8 mouse cellular contexts compared by ENCODE assay signal in the genomic region with DNA sequence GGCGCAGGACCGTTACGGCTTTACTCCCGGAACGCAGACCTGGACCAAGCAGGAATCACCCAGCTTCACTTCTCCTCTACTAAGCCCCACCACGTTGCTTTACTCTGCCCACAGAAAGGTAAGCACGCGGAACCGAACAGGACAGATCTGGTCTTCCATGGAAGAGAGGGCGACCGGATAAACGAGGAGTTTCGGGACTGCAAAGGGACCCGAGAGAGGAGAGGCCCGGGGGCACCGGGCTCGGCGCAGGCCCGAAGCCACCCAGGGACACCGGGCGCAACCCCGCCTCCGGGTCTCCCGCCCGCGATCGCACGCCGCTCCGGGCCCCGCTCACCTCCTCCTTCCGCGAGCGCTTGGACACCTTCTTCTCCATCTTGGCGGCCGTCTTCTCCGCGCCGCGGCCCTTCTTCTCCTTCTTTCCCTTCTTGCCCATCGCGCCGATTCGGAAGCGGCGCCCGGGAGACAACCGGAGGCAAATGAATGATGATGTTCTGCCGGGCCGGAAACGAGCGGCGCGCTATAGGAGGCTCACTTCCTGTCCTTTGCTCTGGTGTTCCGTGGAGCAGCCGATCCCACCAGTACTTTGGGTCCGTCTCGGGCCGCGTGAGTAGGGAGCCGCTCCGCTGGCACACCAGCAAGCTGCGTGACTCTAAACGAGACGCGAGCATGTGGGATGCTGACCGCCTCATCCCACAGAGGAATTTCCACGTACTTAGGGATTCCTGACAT. TPM values are rescaled to one million over a fixed set of nuclear protein-coding genes. Genes with fewer than 3 reads are reported as not detected.
DNase-seq lines count a peak whose midpoint lies in the region; ATAC-seq lines count a peak whose summit lies in the region.

A gene (minus strand): TSS at position 522 of the 729 bp plus-strand sequence.

- H3K27ac ChIP-seq in intestine, embryonic 14.5 days (ENCODE audit: low read depth), result peak within 1 kb of the TSS; percentile 38; the same call in 1 of the 2 replicates

- intact Hi-C loops in left cerebral cortex, postnatal 14 days (cut with DNase I), result loop anchor here (5.0 kb wide), 1 partner anchor 222 kb away; no protein-coding TSS in a partner anchor

- H3K4me2 ChIP-seq in intestine, embryonic 14.5 days (ENCODE audit: low read length), result peak within 1 kb of the TSS; percentile 95

- H3K9ac ChIP-seq in intestine, embryonic 14.5 days (ENCODE audit: low read length), result peak within 1 kb of the TSS; percentile 85

- ATAC-seq in intestine, embryonic 14.5 days (replicated peaks; ENCODE audit: low FRiP score, low TSS enrichment, low read depth), result peak; percentile 99

- H3K4me1 ChIP-seq in intestine, embryonic 14.5 days (replicated peaks; ENCODE audit: control insufficient read depth, insufficient read depth, low read length), result peaks cover 9% of the 10 kb centered on the region

- peak within 1 kb of the TSS; percentile 97 for H3K4me3 ChIP-seq in intestine, embryonic 14.5 days (ENCODE audit: low read depth, low read length)

- H3K27me3 ChIP-seq in intestine, embryonic 14.5 days (replicated peaks; ENCODE audit: control insufficient read depth, insufficient read depth, low read length), result no peaks in the 10 kb centered on the region

- under 1% methylated on average over 64 of the region's 68 CpGs for WGBS in intestine, embryonic 14.5 days

- DNase-seq in adrenal gland, adult (ENCODE audit: inconsistent age in 2 of 2, low spot score in 1 of 2), result peak; percentile 88 to 97
- peak; percentile 95 for DNase-seq in embryo, embryonic 10.5 days (ENCODE audit: low spot score)
- DNase-seq in gastrocnemius, postnatal 25 days, result peak; percentile 79
- peak; percentile 97 for DNase-seq in intestine, embryonic 14.5 days (ENCODE audit: low spot score)
- DNase-seq in left cerebral cortex, postnatal 14 days (ENCODE audit: low spot score in 2 of 2), result peak; percentile 89 to 94
- DNase-seq in mesoderm, embryonic 11.5 days (ENCODE audit: low read depth, low spot score), result peak; percentile 92
- DNase-seq in right cerebral cortex, postnatal 36 days (ENCODE audit: low spot score in 2 of 2), result peak; percentile 78 to 84
- peak; percentile 85 for DNase-seq in yolk sac, embryonic 10.5 days (ENCODE audit: low spot score)

- no peaks in the 10 kb centered on the region for H3K9me3 ChIP-seq in intestine, embryonic 14.5 days (ENCODE audit: control insufficient read depth, low read length)

- no peaks in the 10 kb centered on the region for H3K36me3 ChIP-seq in intestine, embryonic 14.5 days (ENCODE audit: control insufficient read depth, insufficient read depth, low read length)

RNA-seq across cellular contexts. Expression of the gene that starts here (rescaled TPM):
- total RNA-seq in gastrocnemius, postnatal 25 days (2021), result 1 to 10 TPM; 8.1 to 9.1 TPM
- polyA plus RNA-seq in intestine, embryonic 14.5 days (2014; fragmentation: Nextera tagmentation; extraction: Ambion mirVana), result 43.7 and 45.3 TPM in 2 replicates
- total RNA-seq in left cerebral cortex, postnatal 14 days (2021), result 10 to 100 TPM; 26.0 to 27.1 TPM

Comparison
In these comparisons a context has a peak if more than half of its experiments do, and no peak if none do; other contexts are left out.
1. Peak in every context shown above with its lines: DNase-seq, ATAC-seq, H3K4me3 ChIP-seq and H3K27ac ChIP-seq.